Mouse (Mus musculus): ENCODE results near the gene Afdn. TPM values are rescaled to one million over a fixed set of nuclear protein-coding genes. Genes with fewer than 3 reads are reported as not detected.

Afdn gene
- polyA plus RNA-seq, 1 experiment from 2014 or later, result 84.6 TPM

GRCm38 (mm10) chr17:13732685-13733084 lies 27.7 kb upstream of the Afdn start:
- Histone ChIP-seq H3K4me3 (ENCODE audit: low read depth, low read length) (no peak overlapping the region), H3K9ac (replicated peaks; ENCODE audit: low read depth, low read length) (no peak overlapping the region), H3K36me3 (ENCODE audit: control insufficient read depth, insufficient read depth, low read length) (no peaks in the 10 kb centered on the region), H3K27ac (ENCODE audit: low read length) (peak overlapping the region; percentile 59; the same call in 1 of the 2 replicates), H3K27me3 (ENCODE audit: control insufficient read depth, insufficient read depth, low read length) (no peaks in the 10 kb centered on the region), H3K4me2 (replicated peaks; ENCODE audit: low read depth, low read length) (no peak overlapping the region), H3K4me1 (ENCODE audit: control insufficient read depth, insufficient read depth, low read length) (0 out of 2 replicates have a peak, but pooled peaks cover 3% of the 10 kb centered on the region), H3K9me3 (ENCODE audit: control insufficient read depth, low read depth, low read length) (no peaks in the 10 kb centered on the region)
- peak; percentile 51; the same call in 1 of the 2 replicates for ATAC-seq (ENCODE audit: insufficient number of reproducible peaks, insufficient read depth, low FRiP score, low read depth)
- 38% methylated on average over 8 of the region's 8 CpGs for WGBS

- H3K4me2 ChIP-seq (replicated peaks; ENCODE audit: low read depth, low read length), result no peak overlapping the region
- no peaks in the 10 kb centered on the region for H3K9me3 ChIP-seq (ENCODE audit: control insufficient read depth, low read depth, low read length)
- ATAC-seq (ENCODE audit: insufficient number of reproducible peaks, insufficient read depth, low FRiP score, low read depth), result no peak
- H3K36me3 ChIP-seq (ENCODE audit: control insufficient read depth, insufficient read depth, low read length), result no peaks in the 10 kb centered on the region
- no peaks in the 10 kb centered on the region for H3K27me3 ChIP-seq (ENCODE audit: control insufficient read depth, insufficient read depth, low read length)
- H3K27ac ChIP-seq (ENCODE audit: low read length), result no peak overlapping the region
- H3K4me1 ChIP-seq (ENCODE audit: control insufficient read depth, insufficient read depth, low read length), result 0 out of 2 replicates have a peak, but pooled peaks cover 3% of the 10 kb centered on the region
- H3K4me3 ChIP-seq (ENCODE audit: low read depth, low read length), result no peak overlapping the region
- 73% methylated on average over 5 of the region's 5 CpGs for WGBS
- no peak overlapping the region for H3K9ac ChIP-seq (replicated peaks; ENCODE audit: low read depth, low read length)
These were observed 26.4 kb upstream of the Afdn start for GRCm38 (mm10) chr17:13733971-13734370.

- H3K9me3 ChIP-seq (ENCODE audit: control insufficient read depth, low read depth, low read length), result no peaks in the 10 kb centered on the region
These were observed 25.3 kb upstream of the Afdn start for GRCm38 (mm10) chr17:13735057-13735456.

GRCm38 (mm10) chr17:13735803-13736282 lies 24.5 kb upstream of the Afdn start:
- H3K4me3 ChIP-seq (ENCODE audit: low read depth, low read length), result no peak overlapping the region
- peaks cover 3% of the 10 kb centered on the region; the same call in 1 of the 2 replicates for H3K4me1 ChIP-seq (ENCODE audit: control insufficient read depth, insufficient read depth, low read length)
- no peak for ATAC-seq (ENCODE audit: insufficient number of reproducible peaks, insufficient read depth, low FRiP score, low read depth)
- H3K27ac ChIP-seq (ENCODE audit: low read length), result no peak overlapping the region
- WGBS, result 65% methylated on average over 8 of the region's 8 CpGs
- no peak overlapping the region for H3K4me2 ChIP-seq (replicated peaks; ENCODE audit: low read depth, low read length)
- H3K27me3 ChIP-seq (ENCODE audit: control insufficient read depth, insufficient read depth, low read length), result no peaks in the 10 kb centered on the region
- no peaks in the 10 kb centered on the region for H3K9me3 ChIP-seq (ENCODE audit: control insufficient read depth, low read depth, low read length)
- H3K9ac ChIP-seq (replicated peaks; ENCODE audit: low read depth, low read length), result no peak overlapping the region
- no peaks in the 10 kb centered on the region for H3K36me3 ChIP-seq (ENCODE audit: control insufficient read depth, insufficient read depth, low read length)

More at GRCm38 (mm10) chr17:13735057-13735456, 25.3 kb upstream of the Afdn start:
- Histone ChIP-seq H3K27me3 (ENCODE audit: control insufficient read depth, insufficient read depth, low read length) (no peaks in the 10 kb centered on the region), H3K4me3 (ENCODE audit: low read depth, low read length) (no peak overlapping the region), H3K36me3 (ENCODE audit: control insufficient read depth, insufficient read depth, low read length) (no peaks in the 10 kb centered on the region), H3K4me2 (replicated peaks; ENCODE audit: low read depth, low read length) (no peak overlapping the region), H3K9ac (replicated peaks; ENCODE audit: low read depth, low read length) (no peak overlapping the region), H3K27ac (ENCODE audit: low read length) (no peak overlapping the region), H3K4me1 (ENCODE audit: control insufficient read depth, insufficient read depth, low read length) (peaks cover 3% of the 10 kb centered on the region; the same call in 1 of the 2 replicates)
- ATAC-seq (ENCODE audit: insufficient number of reproducible peaks, insufficient read depth, low FRiP score, low read depth), result no peak
- 80% methylated on average over 5 of the region's 5 CpGs for WGBS

GRCm38 (mm10) chr17:13737336-13737735 lies 23.0 kb upstream of the Afdn start:
- no peak for ATAC-seq (ENCODE audit: insufficient number of reproducible peaks, insufficient read depth, low FRiP score, low read depth)
- Histone ChIP-seq H3K36me3 (ENCODE audit: control insufficient read depth, insufficient read depth, low read length) (no peaks in the 10 kb centered on the region), H3K27me3 (ENCODE audit: control insufficient read depth, insufficient read depth, low read length) (no peaks in the 10 kb centered on the region), H3K4me3 (ENCODE audit: low read depth, low read length) (no peak overlapping the region), H3K9ac (replicated peaks; ENCODE audit: low read depth, low read length) (no peak overlapping the region), H3K4me2 (replicated peaks; ENCODE audit: low read depth, low read length) (no peak overlapping the region), H3K9me3 (ENCODE audit: control insufficient read depth, low read depth, low read length) (no peaks in the 10 kb centered on the region), H3K4me1 (ENCODE audit: control insufficient read depth, insufficient read depth, low read length) (peaks cover 10% of the 10 kb centered on the region), H3K27ac (ENCODE audit: low read length) (no peak overlapping the region)
- WGBS, result 57% methylated on average over 6 of the region's 6 CpGs

- H3K36me3 ChIP-seq (ENCODE audit: control insufficient read depth, insufficient read depth, low read length), result no peaks in the 10 kb centered on the region
- ATAC-seq (ENCODE audit: insufficient number of reproducible peaks, insufficient read depth, low FRiP score, low read depth), result no peak
- no peak overlapping the region for H3K27ac ChIP-seq (ENCODE audit: low read length)
- peaks cover 13% of the 10 kb centered on the region for H3K4me1 ChIP-seq (ENCODE audit: control insufficient read depth, insufficient read depth, low read length)
- no peaks in the 10 kb centered on the region for H3K9me3 ChIP-seq (ENCODE audit: control insufficient read depth, low read depth, low read length)
- H3K9ac ChIP-seq (replicated peaks; ENCODE audit: low read depth, low read length), result no peak overlapping the region
- no peak overlapping the region for H3K4me3 ChIP-seq (ENCODE audit: low read depth, low read length)
- 45% methylated on average over 7 of the region's 7 CpGs for WGBS
- no peaks in the 10 kb centered on the region for H3K27me3 ChIP-seq (ENCODE audit: control insufficient read depth, insufficient read depth, low read length)
- no peak overlapping the region for H3K4me2 ChIP-seq (replicated peaks; ENCODE audit: low read depth, low read length)
These were observed 22.1 kb upstream of the Afdn start for GRCm38 (mm10) chr17:13738121-13738776.

GRCm38 (mm10) chr17:13738916-13739315 lies 21.4 kb upstream of the Afdn start:
- H3K4me2 ChIP-seq (replicated peaks; ENCODE audit: low read depth, low read length), result no peak overlapping the region
- H3K27me3 ChIP-seq (ENCODE audit: control insufficient read depth, insufficient read depth, low read length), result no peaks in the 10 kb centered on the region
- H3K9ac ChIP-seq (replicated peaks; ENCODE audit: low read depth, low read length), result no peak overlapping the region
- peaks cover 17% of the 10 kb centered on the region for H3K4me1 ChIP-seq (ENCODE audit: control insufficient read depth, insufficient read depth, low read length)
- 88% methylated on average over 2 of the region's 2 CpGs for WGBS
- ATAC-seq (ENCODE audit: insufficient number of reproducible peaks, insufficient read depth, low FRiP score, low read depth), result no peak
- no peak overlapping the region for H3K27ac ChIP-seq (ENCODE audit: low read length)
- H3K9me3 ChIP-seq (ENCODE audit: control insufficient read depth, low read depth, low read length), result no peaks in the 10 kb centered on the region
- no peak overlapping the region for H3K4me3 ChIP-seq (ENCODE audit: low read depth, low read length)
- H3K36me3 ChIP-seq (ENCODE audit: control insufficient read depth, insufficient read depth, low read length), result no peaks in the 10 kb centered on the region

- peaks cover 17% of the 10 kb centered on the region for H3K4me1 ChIP-seq (ENCODE audit: control insufficient read depth, insufficient read depth, low read length)
- no peaks in the 10 kb centered on the region for H3K27me3 ChIP-seq (ENCODE audit: control insufficient read depth, insufficient read depth, low read length)
- no peak overlapping the region for H3K4me3 ChIP-seq (ENCODE audit: low read depth, low read length)
- no peak overlapping the region for H3K27ac ChIP-seq (ENCODE audit: low read length)
- no peaks in the 10 kb centered on the region for H3K9me3 ChIP-seq (ENCODE audit: control insufficient read depth, low read depth, low read length)
- no peak overlapping the region for H3K9ac ChIP-seq (replicated peaks; ENCODE audit: low read depth, low read length)
- WGBS, result 64% methylated on average over 5 of the region's 5 CpGs
- H3K4me2 ChIP-seq (replicated peaks; ENCODE audit: low read depth, low read length), result no peak overlapping the region
- no peaks in the 10 kb centered on the region for H3K36me3 ChIP-seq (ENCODE audit: control insufficient read depth, insufficient read depth, low read length)
- ATAC-seq (ENCODE audit: insufficient number of reproducible peaks, insufficient read depth, low FRiP score, low read depth), result no peak
These were observed 20.4 kb upstream of the Afdn start for GRCm38 (mm10) chr17:13739981-13740380.

All from stomach, embryonic 14.5 days (tissue).